Mouse (Mus musculus) neural tube, embryonic 11.5 days (tissue): ENCODE measurements at regions not wholly inside any gene's neighbourhood (a gene's known extent, or its start where the extent isn't known, plus 50 kb on each side); places are given as distances from the start of the nearest gene placed in this dataset.
"Not testable (repeated sequence)": the region's sequence is repeated elsewhere in the genome, so short reads cannot be mapped to it uniquely, and the experiment has no call there.

Experiments used
- ATAC-seq: fragments of 200-750 bp; cut with Nextera tagmentation; 2 replicates; pipeline ENCODE4 v1.8.0; 2017; ENCODE audit warnings: moderate number of reproducible peaks, mild to moderate bottlenecking, moderate TSS enrichment, moderate library complexity; ENCODE audit not compliant: insufficient read depth, low FRiP score, low TSS enrichment
- DNase-seq: peaks from one replicate; pipeline ENCODE4 v3.0.0-alpha.2; 2015; ENCODE audit warnings: low spot score
- H3K27ac ChIP-seq: fragments of 300-500 bp; sonication (generic); 2 replicates; pipeline ENCODE4 v1.5.1; 2014; ENCODE audit warnings: low read depth, mild to moderate bottlenecking, low read length
- H3K27me3 ChIP-seq: fragments of 300-500 bp; sonication (generic); 2 replicates; pipeline ENCODE4 v1.6.1; 2014; ENCODE audit warnings: mild to moderate bottlenecking, low read length, mixed read lengths; ENCODE audit not compliant: control insufficient read depth, insufficient read depth
- H3K36me3 ChIP-seq: fragments of 300-500 bp; sonication (generic); 2 replicates; pipeline ENCODE4 v1.6.1; 2014; ENCODE audit warnings: mild to moderate bottlenecking, low read length, moderate library complexity, mixed read lengths; ENCODE audit not compliant: control insufficient read depth, insufficient read depth
- H3K4me1 ChIP-seq: fragments of 300-500 bp; sonication (generic); 2 replicates; pipeline ENCODE4 v1.6.1; 2014; ENCODE audit warnings: low read length, mixed read lengths; ENCODE audit not compliant: control insufficient read depth, insufficient read depth
- H3K4me2 ChIP-seq: fragments of 300-500 bp; sonication (generic); 2 replicates; pipeline ENCODE4 v1.6.1; 2014; ENCODE audit warnings: low read depth, mild to moderate bottlenecking, moderate library complexity
- H3K4me3 ChIP-seq: fragments of 300-500 bp; sonication (generic); 2 replicates; pipeline ENCODE4 v1.5.1; 2014; ENCODE audit warnings: low read depth, low read length
- H3K9ac ChIP-seq: fragments of 300-500 bp; sonication (generic); 2 replicates; pipeline ENCODE4 v1.6.1; 2014; ENCODE audit warnings: mild to moderate bottlenecking, low read length
- H3K9me3 ChIP-seq: fragments of 300-500 bp; sonication (generic); 2 replicates; pipeline ENCODE4 v1.6.1; 2016; ENCODE audit warnings: low read length; ENCODE audit not compliant: control insufficient read depth
- WGBS: fragments of 180-500 bp; shearing (Covaris S2); extraction: QIAGEN DNeasy Blood & Tissue Kit; methylation state at CpG from one replicate; pipeline ENCODE4 v1.1.7; 2014; 5-methylcytosine and 5-hydroxymethylcytosine counted together

DNA sequence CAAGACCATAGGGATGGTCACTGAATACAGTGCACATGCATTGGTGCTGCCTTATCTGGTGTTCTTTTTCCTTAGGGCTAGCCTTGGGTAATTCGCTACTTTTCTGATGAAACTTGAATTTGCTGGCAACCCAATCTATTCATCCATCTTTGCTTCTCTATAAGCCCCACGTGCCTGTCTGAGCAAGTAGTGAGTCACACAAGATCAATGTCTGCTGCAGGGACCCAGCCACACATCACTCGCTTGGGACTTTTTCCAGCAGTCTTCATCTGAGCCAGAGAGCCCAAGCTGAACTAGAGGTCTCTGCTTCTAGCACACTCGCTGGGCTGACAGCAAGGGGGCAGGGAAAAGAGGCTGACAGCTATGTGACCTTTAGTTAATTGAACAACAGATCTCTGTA is 464.3 kb upstream of the Nmur2 start:
- H3K27me3 ChIP-seq, result no peaks in the 10 kb centered on the region

DNA sequence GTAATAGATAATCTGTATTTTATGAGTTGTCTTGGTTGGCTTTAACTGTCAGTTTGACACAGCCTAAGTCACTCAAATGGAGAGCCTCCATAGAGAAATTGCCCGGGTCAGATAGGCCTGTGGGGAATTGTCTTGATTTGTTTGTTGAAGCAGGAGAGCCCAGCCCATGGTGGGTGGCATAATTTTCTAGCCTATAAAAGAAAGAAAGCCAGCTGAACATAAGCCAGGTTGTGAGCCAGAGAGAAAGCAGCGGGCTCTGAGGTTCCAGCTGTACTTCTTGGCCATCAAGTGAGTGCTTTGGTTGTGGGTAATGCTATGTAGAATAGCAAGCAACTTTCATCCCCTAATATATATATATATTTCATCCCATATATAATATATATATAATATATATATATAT is 474.1 kb upstream of the Nmur2 start:
- Histone ChIP-seq H3K4me3 (no peak overlapping the region), H3K27me3 (no peaks in the 10 kb centered on the region), H3K27ac (no peak overlapping the region), H3K9ac (no peak overlapping the region), H3K9me3 (no peaks in the 10 kb centered on the region), H3K4me1 (no peaks in the 10 kb centered on the region), H3K36me3 (no peaks in the 10 kb centered on the region), H3K4me2 (no peak overlapping the region)
- WGBS, result 85% methylated on average over 2 of the region's 2 CpGs
- DNase-seq (no peak), ATAC-seq (no peak)

More for the DNA sequence above, 464.3 kb upstream of the Nmur2 start:
- H3K9me3 ChIP-seq, result no peaks in the 10 kb centered on the region
- H3K4me1 ChIP-seq, result no peaks in the 10 kb centered on the region
- no peak overlapping the region for H3K4me2 ChIP-seq
- no peak overlapping the region for H3K4me3 ChIP-seq
- no peak for ATAC-seq
- no peak for DNase-seq
- WGBS, result 75% methylated on average over 4 of the region's 4 CpGs
- H3K36me3 ChIP-seq, result no peaks in the 10 kb centered on the region
- H3K27ac ChIP-seq, result no peak overlapping the region
- H3K9ac ChIP-seq, result no peak overlapping the region

DNA sequence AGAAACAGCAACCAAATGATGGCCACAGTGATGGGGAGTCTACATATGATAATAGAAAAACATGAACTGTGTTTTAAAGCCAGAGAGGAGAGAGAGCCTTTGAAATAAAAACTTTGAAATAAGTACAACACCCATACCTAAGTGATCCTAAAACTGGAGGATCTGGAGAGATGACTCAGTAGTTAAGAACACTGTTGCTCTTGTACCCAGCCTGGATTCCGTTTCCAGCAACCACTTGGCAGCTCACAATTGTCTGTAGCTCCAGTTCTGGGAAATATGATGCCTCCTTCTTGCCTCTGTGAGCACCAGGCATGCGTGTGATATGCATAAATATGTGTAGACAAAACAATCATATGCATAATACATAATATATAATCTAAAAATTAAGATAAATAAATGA is 477.7 kb upstream of the Nmur2 start:
- Histone ChIP-seq H3K9me3 (no peaks in the 10 kb centered on the region), H3K9ac (no peak overlapping the region), H3K36me3 (no peaks in the 10 kb centered on the region), H3K27ac (no peak overlapping the region), H3K4me1 (no peaks in the 10 kb centered on the region), H3K4me2 (no peak overlapping the region), H3K4me3 (no peak overlapping the region), H3K27me3 (no peaks in the 10 kb centered on the region)
- WGBS, result 72% methylated on average over 2 of the region's 2 CpGs
- ATAC-seq, result no peak
- no peak for DNase-seq

DNA sequence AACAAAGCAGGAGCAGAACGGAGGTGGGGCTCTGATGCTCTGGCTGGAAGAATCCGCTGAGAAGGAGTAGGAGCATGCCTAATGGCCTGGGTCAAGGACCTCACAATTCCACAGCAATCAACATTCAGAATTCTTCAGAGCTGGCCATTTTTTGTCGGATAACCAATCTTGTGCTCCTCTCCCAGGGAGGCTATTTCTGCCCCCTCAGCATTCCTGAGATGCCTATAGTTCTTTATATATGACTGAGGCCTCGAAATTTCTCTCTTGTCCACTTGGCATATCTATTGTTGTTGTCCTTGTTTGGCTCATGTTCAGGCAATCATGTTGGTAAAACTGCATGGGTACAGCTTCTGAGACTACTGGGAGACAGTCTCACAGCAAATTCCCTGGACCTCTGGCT is 460.5 kb upstream of the Gria1 start:
- ATAC-seq, result no peak
- no peaks in the 10 kb centered on the region for H3K4me1 ChIP-seq
- no peak overlapping the region for H3K27ac ChIP-seq
- H3K4me3 ChIP-seq, result no peak overlapping the region
- H3K9me3 ChIP-seq, result no peaks in the 10 kb centered on the region
- no peaks in the 10 kb centered on the region for H3K36me3 ChIP-seq
- H3K9ac ChIP-seq, result no peak overlapping the region
- H3K27me3 ChIP-seq, result no peaks in the 10 kb centered on the region
- 63% methylated on average over 4 of the region's 4 CpGs for WGBS
- H3K4me2 ChIP-seq, result no peak overlapping the region
- DNase-seq, result no peak

DNA sequence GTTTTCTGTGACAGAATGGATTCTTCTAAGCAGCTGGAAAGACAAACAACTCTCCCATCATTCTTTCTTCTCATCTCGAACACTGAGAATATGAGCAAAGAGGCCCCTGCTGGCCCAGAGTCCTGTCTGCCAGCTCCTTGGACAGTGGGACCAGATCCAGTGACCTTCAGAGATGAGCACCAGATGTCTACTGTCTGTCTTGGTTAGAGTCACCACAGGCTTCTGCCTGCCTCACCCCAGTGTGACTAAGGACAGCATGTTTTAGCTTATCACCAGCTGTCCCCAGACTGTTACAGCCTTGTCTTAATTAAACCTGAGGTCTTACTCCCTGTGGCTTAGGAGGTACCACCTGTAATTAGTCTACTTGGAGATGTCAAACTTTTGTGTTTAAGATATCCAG is 454.9 kb upstream of the Gria1 start:
- no peak overlapping the region for H3K4me3 ChIP-seq
- H3K4me1 ChIP-seq, result no peaks in the 10 kb centered on the region
- no peaks in the 10 kb centered on the region for H3K36me3 ChIP-seq
- ATAC-seq, result no peak
- no peak overlapping the region for H3K9ac ChIP-seq
- H3K27me3 ChIP-seq, result no peaks in the 10 kb centered on the region
- DNase-seq, result no peak
- WGBS, result 82% methylated on average over 1 of the region's 1 CpGs
- no peak overlapping the region for H3K27ac ChIP-seq
- H3K4me2 ChIP-seq, result no peak overlapping the region
- no peaks in the 10 kb centered on the region for H3K9me3 ChIP-seq

DNA sequence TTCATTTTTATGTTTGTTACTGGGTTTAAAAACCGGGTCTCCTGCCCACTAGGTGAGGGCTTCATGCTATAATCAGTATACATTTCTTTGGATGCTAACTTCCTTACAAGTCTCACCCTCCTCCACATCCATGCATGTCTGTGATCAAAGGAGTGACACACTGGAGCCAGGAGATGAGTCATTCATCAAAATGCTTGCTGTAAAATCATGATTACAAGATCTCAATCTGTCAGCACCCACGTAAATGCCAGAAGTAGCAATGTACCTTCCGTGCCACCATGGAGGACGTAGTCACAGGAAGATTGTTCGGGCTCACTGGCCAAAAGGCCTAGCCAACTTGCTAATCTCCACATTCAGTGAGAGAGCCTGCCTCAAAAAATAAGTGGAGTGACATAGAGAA is 431.2 kb upstream of the Gria1 start:
- H3K36me3 ChIP-seq, result no peaks in the 10 kb centered on the region
- H3K27me3 ChIP-seq, result no peaks in the 10 kb centered on the region
- no peak overlapping the region for H3K9ac ChIP-seq
- H3K9me3 ChIP-seq, result no peaks in the 10 kb centered on the region
- H3K4me3 ChIP-seq, result no peak overlapping the region
- WGBS, result 87% methylated on average over 5 of the region's 5 CpGs
- H3K27ac ChIP-seq, result no peak overlapping the region
- DNase-seq (no peak), ATAC-seq (no peak)
- no peak overlapping the region for H3K4me2 ChIP-seq
- no peaks in the 10 kb centered on the region for H3K4me1 ChIP-seq

DNA sequence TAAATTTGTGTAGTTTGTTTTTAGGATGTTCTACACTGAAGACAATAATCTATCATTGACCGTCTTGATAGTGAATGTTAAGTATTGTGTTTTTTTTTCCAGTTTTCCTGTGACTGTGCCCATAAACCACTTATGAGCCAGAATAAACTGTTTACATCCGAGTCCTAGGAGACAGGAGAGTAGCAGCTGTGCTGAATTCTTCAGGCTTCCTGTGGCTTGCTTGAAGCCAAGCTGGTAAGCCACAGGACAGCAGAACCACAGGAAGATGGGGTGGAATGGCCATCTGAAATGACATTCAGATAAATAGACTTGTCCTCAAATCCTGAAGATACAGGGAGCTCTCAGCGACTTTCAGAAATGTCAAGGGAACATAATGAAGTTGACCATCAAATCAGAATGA is 428.1 kb upstream of the Gria1 start:
- Histone ChIP-seq H3K27me3 (no peaks in the 10 kb centered on the region), H3K36me3 (no peaks in the 10 kb centered on the region), H3K4me2 (no peak overlapping the region), H3K4me1 (no peaks in the 10 kb centered on the region), H3K9me3 (no peaks in the 10 kb centered on the region), H3K4me3 (no peak overlapping the region), H3K27ac (no peak overlapping the region), H3K9ac (no peak overlapping the region)
- WGBS, result 84% methylated on average over 3 of the region's 3 CpGs
- ATAC-seq, result no peak
- no peak for DNase-seq

DNA sequence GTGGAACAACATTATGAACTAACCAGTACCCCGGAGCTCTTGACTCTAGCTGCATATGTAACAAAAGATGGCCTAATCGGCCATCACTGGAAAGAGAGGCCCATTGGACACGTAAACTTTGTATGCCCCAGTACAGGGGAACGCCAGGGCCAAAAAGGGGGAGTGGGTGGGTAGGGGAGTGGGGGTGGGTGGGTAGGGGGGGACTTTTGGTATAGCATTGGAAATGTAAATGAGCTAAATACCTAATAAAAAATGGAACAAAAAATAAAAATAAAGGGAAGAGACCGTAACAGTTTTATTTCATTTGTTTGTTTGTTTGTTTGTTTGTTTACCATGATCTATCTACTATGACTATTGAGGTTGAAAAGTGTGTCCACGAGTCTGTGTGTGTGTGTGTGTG is 417.8 kb upstream of the Gria1 start:
- not testable (repeated sequence) for H3K4me1 ChIP-seq, H3K27me3 ChIP-seq, H3K27ac ChIP-seq, H3K9me3 ChIP-seq, H3K36me3 ChIP-seq, H3K4me2 ChIP-seq, DNase-seq, H3K4me3 ChIP-seq, H3K9ac ChIP-seq
- 77% methylated on average over 2 of the region's 6 CpGs for WGBS
- peak; percentile 92; the same call in 1 of the 2 replicates for ATAC-seq

DNA sequence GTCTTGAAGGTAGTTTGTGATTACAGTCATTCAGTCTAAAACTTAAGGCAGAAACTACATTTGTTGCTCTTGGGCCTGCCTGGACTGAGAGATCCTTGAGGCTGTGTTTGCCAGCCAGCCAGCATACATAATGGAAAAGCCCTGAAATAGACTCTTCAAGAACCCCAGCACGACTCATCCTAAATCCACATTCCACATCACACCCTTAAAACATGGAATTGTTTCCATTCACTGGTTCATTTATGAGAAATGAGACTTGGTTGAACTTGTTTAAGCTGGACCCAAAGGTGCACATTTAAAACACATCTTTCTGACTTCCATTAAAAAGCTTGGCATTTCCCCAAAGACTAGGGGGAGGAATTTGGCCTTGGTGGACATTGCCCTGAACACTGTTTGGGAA is 407.4 kb upstream of the Gria1 start:
- no peak overlapping the region for H3K4me3 ChIP-seq
- H3K27ac ChIP-seq, result no peak overlapping the region
- H3K9me3 ChIP-seq, result no peaks in the 10 kb centered on the region
- no peaks in the 10 kb centered on the region for H3K36me3 ChIP-seq
- DNase-seq, result no peak
- no peak overlapping the region for H3K4me2 ChIP-seq
- WGBS, result 79% methylated on average over 1 of the region's 1 CpGs
- H3K9ac ChIP-seq, result no peak overlapping the region
- no peaks in the 10 kb centered on the region for H3K4me1 ChIP-seq
- H3K27me3 ChIP-seq, result no peaks in the 10 kb centered on the region
- no peak for ATAC-seq
